Mouse (Mus musculus) intestine, embryonic 14.5 days (tissue): Measurements from ENCODE around the gene Unk. TPM values are rescaled to one million over a fixed set of nuclear protein-coding genes. Genes with fewer than 3 reads are reported as not detected.
A peak's percentile ranks its signal among the peaks of the same experiment; 100 is the strongest.

Experiments used
- ATAC-seq: fragments of 200-750 bp; cut with Nextera tagmentation; replicated peaks from 2 replicates; pipeline ENCODE4 v1.8.0; 2017; ENCODE audit warnings: low read depth, moderate number of reproducible peaks, moderate TSS enrichment, moderate library complexity; ENCODE audit not compliant: low FRiP score, low TSS enrichment
- DNase-seq: peaks from one replicate; pipeline ENCODE4 v3.0.0-alpha.2; 2018; ENCODE audit warnings: low spot score
- H3K27ac ChIP-seq: fragments of 300-500 bp; sonication (generic); 2 replicates; pipeline ENCODE4 v1.5.1; 2014; ENCODE audit warnings: low read depth, mild to moderate bottlenecking, control low read depth
- H3K27me3 ChIP-seq: fragments of 300-500 bp; sonication (generic); replicated peaks from 2 replicates; pipeline ENCODE4 v1.6.1; 2014; ENCODE audit warnings: low read length, control low read depth; ENCODE audit not compliant: control insufficient read depth, insufficient read depth
- H3K36me3 ChIP-seq: fragments of 300-500 bp; sonication (generic); 2 replicates; pipeline ENCODE4 v1.6.1; 2014; ENCODE audit warnings: low read length, control low read depth; ENCODE audit not compliant: control insufficient read depth, insufficient read depth
- H3K4me1 ChIP-seq: fragments of 300-500 bp; sonication (generic); replicated peaks from 2 replicates; pipeline ENCODE4 v1.6.1; 2014; ENCODE audit warnings: low read length, control low read depth, mixed read lengths; ENCODE audit not compliant: control insufficient read depth, insufficient read depth
- H3K4me2 ChIP-seq: fragments of 300-500 bp; sonication (generic); 2 replicates; pipeline ENCODE4 v1.6.1; 2014; ENCODE audit warnings: low read length
- H3K4me3 ChIP-seq: fragments of 300-500 bp; sonication (generic); 2 replicates; pipeline ENCODE4 v1.5.1; 2014; ENCODE audit warnings: low read depth, low read length, control low read depth, mixed read lengths
- H3K9ac ChIP-seq: fragments of 300-500 bp; sonication (generic); 2 replicates; pipeline ENCODE4 v1.6.1; 2014; ENCODE audit warnings: mild to moderate bottlenecking, low read length
- H3K9me3 ChIP-seq: fragments of 300-500 bp; sonication (generic); 2 replicates; pipeline ENCODE4 v1.6.1; 2016; ENCODE audit warnings: low read length, control low read depth; ENCODE audit not compliant: control insufficient read depth
- WGBS: fragments of 180-500 bp; shearing (Covaris S2); extraction: QIAGEN DNeasy Blood & Tissue Kit; methylation state at CpG from one replicate; pipeline ENCODE4 v1.1.7; 2014; 5-methylcytosine and 5-hydroxymethylcytosine counted together
- polyA plus RNA-seq: library from polyadenylated mRNA; unstranded; fragments of >200 nt; fragmentation: Nextera tagmentation; extraction: Ambion mirVana; gene quantifications from 2 replicates; pipeline ENCODE4 v1.2.1, GENCODE M21; 2014

The Unk gene
- polyA plus RNA-seq, 1 experiment from 2014 or later, result 29.8 TPM

GRCm38 (mm10) chr11:115999538-116000143 is 30.5 kb upstream of the Unk start:
- peak; percentile 84 for DNase-seq
- 17% methylated on average over 14 of the region's 14 CpGs for WGBS
- H3K36me3 ChIP-seq, result no peaks in the 10 kb centered on the region

GRCm38 (mm10) chr11:116000607-116001006 is 29.5 kb upstream of the Unk start:
- no peaks in the 10 kb centered on the region for H3K9me3 ChIP-seq
- H3K4me1 ChIP-seq, result peaks cover 12% of the 10 kb centered on the region
- no peaks in the 10 kb centered on the region for H3K36me3 ChIP-seq
- no peaks in the 10 kb centered on the region; the same call in 1 of the 2 replicates for H3K27me3 ChIP-seq
- DNase-seq, result no peak
- no peak for ATAC-seq
- no peak overlapping the region for H3K4me2 ChIP-seq
- no peak overlapping the region for H3K4me3 ChIP-seq
- H3K27ac ChIP-seq, result no peak overlapping the region
- WGBS, result 60% methylated on average over 10 of the region's 10 CpGs
- H3K9ac ChIP-seq, result no peak overlapping the region

More at GRCm38 (mm10) chr11:115999538-116000143, 30.5 kb upstream of the Unk start:
- H3K27me3 ChIP-seq, result no peaks in the 10 kb centered on the region; the same call in 1 of the 2 replicates
- no peak overlapping the region for H3K27ac ChIP-seq
- H3K4me2 ChIP-seq, result no peak overlapping the region
- no peak overlapping the region for H3K9ac ChIP-seq
- no peaks in the 10 kb centered on the region for H3K9me3 ChIP-seq
- ATAC-seq, result 0 out of 2 replicates have a peak, but pooled peaks have one; percentile 14
- peaks cover 2% of the 10 kb centered on the region; the same call in 1 of the 2 replicates for H3K4me1 ChIP-seq
- no peak overlapping the region for H3K4me3 ChIP-seq

- ATAC-seq, result no peak
- no peaks in the 10 kb centered on the region for H3K9me3 ChIP-seq
- H3K4me1 ChIP-seq, result peaks cover 14% of the 10 kb centered on the region
- H3K36me3 ChIP-seq, result no peaks in the 10 kb centered on the region
- no peak for DNase-seq
- WGBS, result 67% methylated on average over 6 of the region's 6 CpGs
- no peak overlapping the region for H3K27ac ChIP-seq
- no peaks in the 10 kb centered on the region; the same call in 1 of the 2 replicates for H3K27me3 ChIP-seq
- no peak overlapping the region for H3K4me3 ChIP-seq
- H3K9ac ChIP-seq, result no peak overlapping the region
- no peak overlapping the region for H3K4me2 ChIP-seq
These were observed 28.4 kb upstream of the Unk start for GRCm38 (mm10) chr11:116001725-116002124.

- H3K27me3 ChIP-seq, result no peaks in the 10 kb centered on the region; the same call in 1 of the 2 replicates
- H3K4me1 ChIP-seq, result peaks cover 14% of the 10 kb centered on the region
- H3K9ac ChIP-seq, result no peak overlapping the region
- no peak overlapping the region for H3K27ac ChIP-seq
- H3K4me2 ChIP-seq, result no peak overlapping the region
- no peak overlapping the region for H3K4me3 ChIP-seq
- ATAC-seq, result no peak
- no peak for DNase-seq
- peaks cover 8% of the 10 kb centered on the region for H3K36me3 ChIP-seq
- WGBS, result 85% methylated on average over 3 of the region's 3 CpGs
- H3K9me3 ChIP-seq, result no peaks in the 10 kb centered on the region
These were observed 27.2 kb upstream of the Unk start for GRCm38 (mm10) chr11:116002894-116003293.

GRCm38 (mm10) chr11:116004186-116004823 is 25.8 kb upstream of the Unk start:
- H3K36me3 ChIP-seq, result peaks cover 21% of the 10 kb centered on the region
- no peak for ATAC-seq
- WGBS, result 37% methylated on average over 8 of the region's 8 CpGs
- no peaks in the 10 kb centered on the region; the same call in 1 of the 2 replicates for H3K27me3 ChIP-seq
- peak overlapping the region; percentile 34 for H3K4me3 ChIP-seq
- peak overlapping the region; percentile 55 for H3K9ac ChIP-seq
- peak overlapping the region; percentile 60 for H3K4me2 ChIP-seq
- peak overlapping the region; percentile 77 for H3K27ac ChIP-seq
- no peak for DNase-seq
- no peaks in the 10 kb centered on the region for H3K9me3 ChIP-seq
- peaks cover 14% of the 10 kb centered on the region for H3K4me1 ChIP-seq

- peak overlapping the region; percentile 55 for H3K9ac ChIP-seq
- WGBS, result 6% methylated on average over 53 of the region's 54 CpGs
- peaks cover 27% of the 10 kb centered on the region for H3K36me3 ChIP-seq
- H3K27ac ChIP-seq, result peak overlapping the region; percentile 77
- DNase-seq (peak; percentile 90), ATAC-seq (peak; percentile 77)
- peak overlapping the region; percentile 60 for H3K4me2 ChIP-seq
- peak overlapping the region; percentile 34 for H3K4me3 ChIP-seq
- H3K4me1 ChIP-seq, result peaks cover 14% of the 10 kb centered on the region
- no peaks in the 10 kb centered on the region; the same call in 1 of the 2 replicates for H3K27me3 ChIP-seq
- H3K9me3 ChIP-seq, result no peaks in the 10 kb centered on the region
These were observed 25.1 kb upstream of the Unk start for GRCm38 (mm10) chr11:116004840-116005700.

- H3K4me3 ChIP-seq, result no peak overlapping the region
- ATAC-seq, result peak; percentile 10; the same call in 1 of the 2 replicates
These were observed 24.3 kb upstream of the Unk start for GRCm38 (mm10) chr11:116005701-116006419.

More at GRCm38 (mm10) chr11:116005701-116006419, 24.3 kb upstream of the Unk start:
- 72% methylated on average over 9 of the region's 9 CpGs for WGBS
- Histone ChIP-seq H3K27me3 (no peaks in the 10 kb centered on the region), H3K9ac (peak overlapping the region; percentile 55; the same call in 1 of the 2 replicates), H3K27ac (peak overlapping the region; percentile 77; the same call in 1 of the 2 replicates), H3K4me1 (peaks cover 14% of the 10 kb centered on the region), H3K9me3 (no peaks in the 10 kb centered on the region), H3K4me2 (peak overlapping the region; percentile 60), H3K36me3 (peaks cover 33% of the 10 kb centered on the region)
- DNase-seq, result no peak
